Mouse (Mus musculus) embryonic facial prominence, embryonic 10.5 days (tissue): ENCODE data around the gene Crk. TPM values are rescaled to one million over a fixed set of nuclear protein-coding genes. Genes with fewer than 3 reads are reported as not detected.

Source experiments
- DNase-seq: peaks from one replicate; pipeline ENCODE4 v3.0.0-alpha.2; 2017; ENCODE audit warnings: low spot score
- H3K27ac ChIP-seq: fragments of 300-500 bp; sonication (generic); replicated peaks from 2 replicates; pipeline ENCODE4 v1.5.1; 2016; ENCODE audit warnings: mild to moderate bottlenecking
- H3K27me3 ChIP-seq: fragments of 300-500 bp; sonication (generic); replicated peaks from 2 replicates; pipeline ENCODE4 v1.6.1; 2016; ENCODE audit warnings: low read depth, mild to moderate bottlenecking; ENCODE audit not compliant: poor library complexity, severe bottlenecking
- H3K36me3 ChIP-seq: fragments of 300-500 bp; sonication (generic); replicated peaks from 2 replicates; pipeline ENCODE4 v1.6.1; 2016; ENCODE audit warnings: mild to moderate bottlenecking, moderate library complexity
- H3K4me1 ChIP-seq: fragments of 300-500 bp; sonication (generic); 2 replicates; pipeline ENCODE4 v1.6.1; 2016
- H3K4me3 ChIP-seq: fragments of 300-500 bp; sonication (generic); 2 replicates; pipeline ENCODE4 v1.5.1; 2016; ENCODE audit warnings: mild to moderate bottlenecking, moderate library complexity
- H3K9me3 ChIP-seq: fragments of 300-500 bp; sonication (generic); 2 replicates; pipeline ENCODE4 v1.6.1; 2016; ENCODE audit warnings: mild to moderate bottlenecking
- WGBS: fragments of 180-500 bp; shearing (Covaris S2); methylation state at CpG from one replicate; pipeline ENCODE4 v1.1.7; 2016; 5-methylcytosine and 5-hydroxymethylcytosine counted together
- polyA plus RNA-seq: library from polyadenylated mRNA; unstranded; fragments of >200 nt; fragmentation: Nextera tagmentation; extraction: Ambion mirVana; gene quantifications from 2 replicates; pipeline ENCODE4 v1.2.1, GENCODE M21; 2016

Gene Crk
- polyA plus RNA-seq, 1 experiment from 2014 or later = 112 TPM

GRCm38 (mm10) chr11:75737806-75738476, 58.9 kb downstream of the Crk start:
- WGBS = 87% methylated on average over 2 of the region's 2 CpGs
- no peak for DNase-seq
- Histone ChIP-seq H3K36me3 (peaks cover 69% of the 10 kb centered on the region), H3K4me3 (no peak overlapping the region), H3K4me1 (peaks cover 41% of the 10 kb centered on the region), H3K9me3 (no peaks in the 10 kb centered on the region), H3K27ac (no peak overlapping the region), H3K27me3 (no peaks in the 10 kb centered on the region)

GRCm38 (mm10) chr11:75738477-75738821, 59.4 kb downstream of the Crk start:
- WGBS = 94% methylated on average over 7 of the region's 7 CpGs
- H3K36me3 ChIP-seq = peaks cover 75% of the 10 kb centered on the region

GRCm38 (mm10) chr11:75740204-75740603, 61.1 kb downstream of the Crk start:
- peaks cover 90% of the 10 kb centered on the region for H3K36me3 ChIP-seq
- H3K27ac ChIP-seq = no peak overlapping the region
- H3K4me1 ChIP-seq = peaks cover 34% of the 10 kb centered on the region
- H3K4me3 ChIP-seq = no peak overlapping the region
- no peaks in the 10 kb centered on the region for H3K9me3 ChIP-seq
- no peaks in the 10 kb centered on the region for H3K27me3 ChIP-seq
- DNase-seq = no peak
- WGBS = 90% methylated on average over 3 of the region's 3 CpGs

More at GRCm38 (mm10) chr11:75738477-75738821, 59.4 kb downstream of the Crk start:
- no peaks in the 10 kb centered on the region for H3K27me3 ChIP-seq
- H3K4me1 ChIP-seq = peaks cover 41% of the 10 kb centered on the region
- DNase-seq = no peak
- H3K4me3 ChIP-seq = no peak overlapping the region
- H3K9me3 ChIP-seq = no peaks in the 10 kb centered on the region
- H3K27ac ChIP-seq = no peak overlapping the region

GRCm38 (mm10) chr11:75741615-75742014, 62.6 kb downstream of the Crk start:
- Histone ChIP-seq H3K36me3 (peaks cover 82% of the 10 kb centered on the region), H3K27me3 (no peaks in the 10 kb centered on the region), H3K4me3 (no peak overlapping the region), H3K27ac (no peak overlapping the region), H3K4me1 (peaks cover 24% of the 10 kb centered on the region), H3K9me3 (no peaks in the 10 kb centered on the region)
- no peak for DNase-seq
- WGBS = 79% methylated on average over 3 of the region's 3 CpGs

- WGBS = 91% methylated on average over 3 of the region's 3 CpGs
- Histone ChIP-seq H3K4me1 (peaks cover 27% of the 10 kb centered on the region), H3K36me3 (peaks cover 76% of the 10 kb centered on the region)
Measured at GRCm38 (mm10) chr11:75744761-75745160, 65.7 kb downstream of the Crk start.

GRCm38 (mm10) chr11:75750537-75750936, 71.5 kb downstream of the Crk start:
- no peaks in the 10 kb centered on the region for H3K27me3 ChIP-seq
- H3K9me3 ChIP-seq = no peaks in the 10 kb centered on the region
- H3K36me3 ChIP-seq = peaks cover 69% of the 10 kb centered on the region
- no peak overlapping the region for H3K27ac ChIP-seq
- H3K4me1 ChIP-seq = peaks cover 15% of the 10 kb centered on the region
- H3K4me3 ChIP-seq = no peak overlapping the region
- 88% methylated on average over 1 of the region's 1 CpGs for WGBS
- DNase-seq = no peak

More at GRCm38 (mm10) chr11:75744761-75745160, 65.7 kb downstream of the Crk start:
- Histone ChIP-seq H3K27me3 (no peaks in the 10 kb centered on the region), H3K4me3 (no peak overlapping the region), H3K9me3 (no peaks in the 10 kb centered on the region), H3K27ac (no peak overlapping the region)
- no peak for DNase-seq

GRCm38 (mm10) chr11:75751082-75751481, 72.0 kb downstream of the Crk start:
- Histone ChIP-seq H3K36me3 (peaks cover 75% of the 10 kb centered on the region), H3K9me3 (no peaks in the 10 kb centered on the region)

More at GRCm38 (mm10) chr11:75751082-75751481, 72.0 kb downstream of the Crk start:
- WGBS = 86% methylated on average over 4 of the region's 4 CpGs
- H3K4me3 ChIP-seq = no peak overlapping the region
- no peaks in the 10 kb centered on the region for H3K27me3 ChIP-seq
- DNase-seq = no peak
- peaks cover 15% of the 10 kb centered on the region for H3K4me1 ChIP-seq
- no peak overlapping the region for H3K27ac ChIP-seq

Other genes starting within 250 kb of the Crk start
- gene Serpinf2, start 239.7 kb upstream of the Crk start, polyA plus RNA-seq = not detected in 2 replicates
- 6.0 and 6.8 TPM in 2 replicates for gene Wdr81, start 224.5 kb upstream of the Crk start, polyA plus RNA-seq
- gene Tlcd2, start 217.5 kb upstream of the Crk start, polyA plus RNA-seq = 11.1 and 12.7 TPM in 2 replicates
- gene Prpf8, start 192.4 kb upstream of the Crk start, polyA plus RNA-seq = 74.0 and 76.5 TPM in 2 replicates
- gene Rilp, start 169.2 kb upstream of the Crk start, polyA plus RNA-seq = 0.17 and 0.23 TPM in 2 replicates
- gene Scarf1, start 165.7 kb upstream of the Crk start, polyA plus RNA-seq = 4.8 and 5.1 TPM in 2 replicates
- gene Slc43a2, start 147.6 kb upstream of the Crk start, polyA plus RNA-seq = 5.1 and 5.6 TPM in 2 replicates
- gene Pitpna, start 91.2 kb upstream of the Crk start, polyA plus RNA-seq = 61.5 TPM in 2 replicates
- 16.5 and 19.0 TPM in 2 replicates for gene Inpp5k, start 48.3 kb upstream of the Crk start, polyA plus RNA-seq
- gene Myo1c, start 28.8 kb upstream of the Crk start, polyA plus RNA-seq = 19.3 and 22.3 TPM in 2 replicates
- 1,280 and 1,286 TPM in 2 replicates for gene Ywhae, start 53.6 kb downstream of the Crk start, polyA plus RNA-seq
- 0.22 and 0.28 TPM in 2 replicates for gene Doc2b, start 116.8 kb downstream of the Crk start, polyA plus RNA-seq